Mouse (Mus musculus): ENCODE data around the gene Slc39a7. TPM values are rescaled to one million over a fixed set of nuclear protein-coding genes. Genes with fewer than 3 reads are reported as not detected.
"Not testable (repeated sequence)": the region's sequence is repeated elsewhere in the genome, so short reads cannot be mapped to it uniquely, and the experiment has no call there.

Gene Slc39a7
- polyA plus RNA-seq, 1 experiment = 40.0 TPM

- H3K4me3 ChIP-seq (ENCODE audit: insufficient read depth, low read depth, low read length) = peak overlapping the region; percentile 82; the same call in 1 of the 2 replicates
- peaks cover 17% of the 10 kb centered on the region; the same call in 1 of the 2 replicates for H3K4me1 ChIP-seq (ENCODE audit: control insufficient read depth, insufficient read depth, insufficient read length, low read length)
- no peak overlapping the region for H3K27ac ChIP-seq (replicated peaks; ENCODE audit: low read depth, low read length)
Measured at GRCm38 (mm10) chr17:34025756-34026151, 5.7 kb downstream of the Slc39a7 start.

- peaks cover 10% of the 10 kb centered on the region; the same call in 1 of the 2 replicates for H3K4me1 ChIP-seq (ENCODE audit: control insufficient read depth, insufficient read depth, insufficient read length, low read length)
- H3K4me3 ChIP-seq (ENCODE audit: insufficient read depth, low read depth, low read length) = peak overlapping the region; percentile 92
- peak overlapping the region; percentile 85; the same call in 1 of the 2 replicates for H3K27ac ChIP-seq (replicated peaks; ENCODE audit: low read depth, low read length)
Measured at GRCm38 (mm10) chr17:34024861-34025755, 6.4 kb downstream of the Slc39a7 start.

- Histone ChIP-seq H3K4me1 (ENCODE audit: control insufficient read depth, insufficient read depth, insufficient read length, low read length) (peaks cover 6% of the 10 kb centered on the region; the same call in 1 of the 2 replicates), H3K4me3 (ENCODE audit: insufficient read depth, low read depth, low read length) (peak within 1 kb of the TSS; percentile 92), H3K27ac (replicated peaks; ENCODE audit: low read depth, low read length) (peak within 1 kb of the TSS; percentile 85)
Measured at GRCm38 (mm10) chr17:34024317-34024821, 7.1 kb downstream of the Slc39a7 start, which contains the start of gene Ring1. Ring1 (minus strand) TSS chr17:34024680.

- Histone ChIP-seq H3K4me3 (ENCODE audit: insufficient read depth, low read depth, low read length) (peak overlapping the region; percentile 92), H3K27ac (replicated peaks; ENCODE audit: low read depth, low read length) (no peak overlapping the region), H3K4me1 (ENCODE audit: control insufficient read depth, insufficient read depth, insufficient read length, low read length) (peaks cover 6% of the 10 kb centered on the region; the same call in 1 of the 2 replicates)
Measured at GRCm38 (mm10) chr17:34023678-34024077, 7.8 kb downstream of the Slc39a7 start.

- Histone ChIP-seq H3K27ac (replicated peaks; ENCODE audit: low read depth, low read length) (no peak overlapping the region), H3K4me3 (ENCODE audit: insufficient read depth, low read depth, low read length) (no peak overlapping the region), H3K4me1 (ENCODE audit: control insufficient read depth, insufficient read depth, insufficient read length, low read length) (peaks cover 6% of the 10 kb centered on the region; the same call in 1 of the 2 replicates)
Measured at GRCm38 (mm10) chr17:34022987-34023386, 8.5 kb downstream of the Slc39a7 start.

- peaks cover 6% of the 10 kb centered on the region; the same call in 1 of the 2 replicates for H3K4me1 ChIP-seq (ENCODE audit: control insufficient read depth, insufficient read depth, insufficient read length, low read length)
- H3K4me3 ChIP-seq (ENCODE audit: insufficient read depth, low read depth, low read length) = no peak overlapping the region
- no peak overlapping the region for H3K27ac ChIP-seq (replicated peaks; ENCODE audit: low read depth, low read length)
Measured at GRCm38 (mm10) chr17:34022414-34022783, 9.1 kb downstream of the Slc39a7 start.

GRCm38 (mm10) chr17:34021539-34022413 lies 9.7 kb downstream of the Slc39a7 start:
- no peak overlapping the region for H3K4me3 ChIP-seq (ENCODE audit: insufficient read depth, low read depth, low read length)
- no peak overlapping the region for H3K27ac ChIP-seq (replicated peaks; ENCODE audit: low read depth, low read length)
- H3K4me1 ChIP-seq (ENCODE audit: control insufficient read depth, insufficient read depth, insufficient read length, low read length) = peaks cover under 1% of the 10 kb centered on the region; the same call in 1 of the 2 replicates

- H3K27ac ChIP-seq (replicated peaks; ENCODE audit: low read depth, low read length) = no peak overlapping the region
- no peaks in the 10 kb centered on the region for H3K4me1 ChIP-seq (ENCODE audit: control insufficient read depth, insufficient read depth, insufficient read length, low read length)
- H3K4me3 ChIP-seq (ENCODE audit: insufficient read depth, low read depth, low read length) = no peak overlapping the region
Measured at GRCm38 (mm10) chr17:34013436-34013835, 18.0 kb downstream of the Slc39a7 start.

- H3K4me3 ChIP-seq (ENCODE audit: insufficient read depth, low read depth, low read length) = no peak overlapping the region
- no peaks in the 10 kb centered on the region for H3K4me1 ChIP-seq (ENCODE audit: control insufficient read depth, insufficient read depth, insufficient read length, low read length)
- H3K27ac ChIP-seq (replicated peaks; ENCODE audit: low read depth, low read length) = no peak overlapping the region
Measured at GRCm38 (mm10) chr17:34010156-34010555, 21.3 kb downstream of the Slc39a7 start.

- Histone ChIP-seq H3K27ac (replicated peaks; ENCODE audit: low read depth, low read length) (no peak overlapping the region), H3K4me3 (ENCODE audit: insufficient read depth, low read depth, low read length) (no peak overlapping the region), H3K4me1 (ENCODE audit: control insufficient read depth, insufficient read depth, insufficient read length, low read length) (no peaks in the 10 kb centered on the region)
Measured at GRCm38 (mm10) chr17:34006570-34006969, 24.9 kb downstream of the Slc39a7 start.

- Histone ChIP-seq H3K27ac (replicated peaks; ENCODE audit: low read depth, low read length) (no peak overlapping the region), H3K4me1 (ENCODE audit: control insufficient read depth, insufficient read depth, insufficient read length, low read length) (no peaks in the 10 kb centered on the region), H3K4me3 (ENCODE audit: insufficient read depth, low read depth, low read length) (no peak overlapping the region)
Measured at GRCm38 (mm10) chr17:34003426-34003825, 28.1 kb downstream of the Slc39a7 start.

GRCm38 (mm10) chr17:34000796-34001195 lies 30.7 kb downstream of the Slc39a7 start:
- peak overlapping the region; percentile 59 for H3K4me3 ChIP-seq (ENCODE audit: insufficient read depth, low read depth, low read length)
- peak overlapping the region; percentile 83 for H3K27ac ChIP-seq (replicated peaks; ENCODE audit: low read depth, low read length)
- H3K4me1 ChIP-seq (ENCODE audit: control insufficient read depth, insufficient read depth, insufficient read length, low read length) = not testable (repeated sequence)

- Histone ChIP-seq H3K4me1 (ENCODE audit: control insufficient read depth, insufficient read depth, insufficient read length, low read length) (no peaks in the 10 kb centered on the region), H3K27ac (replicated peaks; ENCODE audit: low read depth, low read length) (peak within 1 kb of the TSS; percentile 83), H3K4me3 (ENCODE audit: insufficient read depth, low read depth, low read length) (peak within 1 kb of the TSS; percentile 74)
Measured at GRCm38 (mm10) chr17:34000150-34000537, 31.3 kb downstream of the Slc39a7 start, which contains the start of gene H2-K1. H2-K1 (minus strand) TSS chr17:34000347.

- Histone ChIP-seq H3K4me1 (ENCODE audit: control insufficient read depth, insufficient read depth, insufficient read length, low read length) (no peaks in the 10 kb centered on the region), H3K27ac (replicated peaks; ENCODE audit: low read depth, low read length) (peak overlapping the region; percentile 60), H3K4me3 (ENCODE audit: insufficient read depth, low read depth, low read length) (peak overlapping the region; percentile 74)
Measured at GRCm38 (mm10) chr17:33999341-34000149, 31.9 kb downstream of the Slc39a7 start.

All from brown adipose tissue, adult 24 weeks (tissue).